ENCODE assay signal across 9 mouse cellular contexts in genomic region chr1:74091138-74091537, GRCm38 (mm10). TPM values are rescaled to one million over a fixed set of nuclear protein-coding genes. Genes with fewer than 3 reads are reported as not detected.
DNase-seq lines count a peak whose midpoint lies in the region; ATAC-seq lines count a peak whose summit lies in the region.
"Had no signal": no experiment of that assay in that cellular context is flagged by ENCODE, and none has a peak within 500 bp of the region (broad histone marks: within the 10 kb centered on the region; RNA-seq: fewer than 3 reads in every experiment).

No protein-coding gene starts in this region.

- WGBS in forebrain, embryonic 15.5 days: 18% methylated on average over 6 of the region's 7 CpGs
- 4% methylated on average over 6 of the region's 7 CpGs for WGBS in limb, embryonic 11.5 days

- peak overlapping the region; percentile 48; the same call in 1 of the 2 replicates for H3K27ac ChIP-seq in forebrain, embryonic 15.5 days (replicated peaks)
- H3K27ac ChIP-seq in limb, embryonic 11.5 days (replicated peaks; ENCODE audit: low read depth, low read length): peak overlapping the region; percentile 100

- intact Hi-C loops in gastrocnemius, postnatal 36 days (cut with DNase I): loop anchor here (1.0 kb wide), 1 partner anchor 275 kb away; no protein-coding TSS in a partner anchor

- ATAC-seq in forebrain, embryonic 15.5 days (replicated peaks): no peak
- peak; percentile 45; the same call in 1 of the 2 replicates for ATAC-seq in limb, embryonic 11.5 days (ENCODE audit: insufficient number of reproducible peaks, low FRiP score, low TSS enrichment, low read depth)

- H3K27me3 ChIP-seq in forebrain, embryonic 15.5 days: no peaks in the 10 kb centered on the region
- H3K27me3 ChIP-seq in limb, embryonic 11.5 days (ENCODE audit: control insufficient read depth, insufficient read depth, low read length): no peaks in the 10 kb centered on the region

- DNase-seq in gastrocnemius, postnatal 25 days: peak; percentile 61
- no peak for DNase-seq in gastrocnemius, postnatal 36 days
- peak; percentile 60 for DNase-seq in 3T3-L1 (ENCODE audit: low read depth, low spot score)
- peak; percentile 62 for DNase-seq in limb, embryonic 11.5 days (ENCODE audit: low spot score)
- no peak for DNase-seq in retina, embryonic 14.5 days (ENCODE audit: low spot score)
- no peak for DNase-seq in adrenal gland, postnatal 10 days
- no peak for DNase-seq in thymus, adult 18-20 months
- DNase-seq: layer of hippocampus, adult 9-11 months had no signal

- H3K4me2 ChIP-seq in forebrain, embryonic 15.5 days (replicated peaks): no peak overlapping the region
- peak overlapping the region; percentile 70 for H3K4me2 ChIP-seq in limb, embryonic 11.5 days (ENCODE audit: low read depth, severe bottlenecking)

- no peaks in the 10 kb centered on the region for H3K36me3 ChIP-seq in forebrain, embryonic 15.5 days
- no peaks in the 10 kb centered on the region for H3K36me3 ChIP-seq in limb, embryonic 11.5 days (ENCODE audit: control insufficient read depth, insufficient read depth, low read length)

- H3K4me3 ChIP-seq in forebrain, embryonic 15.5 days: no peak overlapping the region
- H3K4me3 ChIP-seq in limb, embryonic 11.5 days (ENCODE audit: low read depth, low read length): peak overlapping the region; percentile 42

- no peaks in the 10 kb centered on the region for H3K9me3 ChIP-seq in forebrain, embryonic 15.5 days
- H3K9me3 ChIP-seq in limb, embryonic 11.5 days (ENCODE audit: control insufficient read depth, low read length): no peaks in the 10 kb centered on the region

- peaks cover 19% of the 10 kb centered on the region for H3K4me1 ChIP-seq in forebrain, embryonic 15.5 days
- peaks cover 56% of the 10 kb centered on the region for H3K4me1 ChIP-seq in limb, embryonic 11.5 days (ENCODE audit: control insufficient read depth, insufficient read depth, low read length)

- H3K9ac ChIP-seq in forebrain, embryonic 15.5 days (replicated peaks): no peak overlapping the region
- peak overlapping the region; percentile 63 for H3K9ac ChIP-seq in limb, embryonic 11.5 days (ENCODE audit: low read length)

RNA-seq across cellular contexts. Expression of gene Tns1, which starts 33.1 kb away (rescaled TPM):
- 100 to 1,000 TPM; 205 to 234 TPM for total RNA-seq in gastrocnemius, postnatal 25 days (2021)
- 100 to 1,000 TPM; 194 to 248 TPM for total RNA-seq in gastrocnemius, postnatal 36 days (2021)
- polyA plus RNA-seq in forebrain, embryonic 15.5 days (2015; fragmentation: Nextera tagmentation; extraction: Ambion mirVana): 6.0 and 7.9 TPM in 2 replicates
- polyA plus RNA-seq in limb, embryonic 11.5 days (2014; fragmentation: Nextera tagmentation; extraction: Ambion mirVana): 36.3 and 36.9 TPM in 2 replicates
- total RNA-seq in adrenal gland, postnatal 10 days (2021): 100 to 1,000 TPM; 284 to 309 TPM

RNA-seq across cellular contexts. Expression of gene Rufy4, which starts 34.2 kb away (rescaled TPM):
- under 1 TPM in 1 of 2 experiments, not detected in 1; 0.16 TPM for total RNA-seq in gastrocnemius, postnatal 25 days (2021)
- under 1 TPM in 1 of 2 experiments, not detected in 1; 0.10 TPM for total RNA-seq in gastrocnemius, postnatal 36 days (2021)
- polyA plus RNA-seq in forebrain, embryonic 15.5 days (2015; fragmentation: Nextera tagmentation; extraction: Ambion mirVana): 0.13 and 0.14 TPM in 2 replicates
- polyA plus RNA-seq in limb, embryonic 11.5 days (2014; fragmentation: Nextera tagmentation; extraction: Ambion mirVana): 0.07 TPM in 1 of 2 replicates, not detected in the other
- total RNA-seq in adrenal gland, postnatal 10 days (2021): 1 to 10 TPM; 3.4 to 4.3 TPM

Comparison
In these comparisons a context has a peak if more than half of its experiments do, and no peak if none do; other contexts are left out.
1. DNase-seq: peak in gastrocnemius, postnatal 25 days (single experiment), 3T3-L1 (single experiment) and limb, embryonic 11.5 days (single experiment); none in gastrocnemius, postnatal 36 days (0 of 2), retina, embryonic 14.5 days (single experiment), adrenal gland, postnatal 10 days (single experiment) and thymus, adult 18-20 months (0 of 2).